Mouse (Mus musculus): Measurements from ENCODE around the gene Zfhx2. TPM values are rescaled to one million over a fixed set of nuclear protein-coding genes. Genes with fewer than 3 reads are reported as not detected.
A peak's percentile ranks its signal among the peaks of the same experiment; 100 is the strongest.

Gene Zfhx2
- polyA plus RNA-seq, 1 experiment from 2014 or later, result 25.9 TPM

DNA sequence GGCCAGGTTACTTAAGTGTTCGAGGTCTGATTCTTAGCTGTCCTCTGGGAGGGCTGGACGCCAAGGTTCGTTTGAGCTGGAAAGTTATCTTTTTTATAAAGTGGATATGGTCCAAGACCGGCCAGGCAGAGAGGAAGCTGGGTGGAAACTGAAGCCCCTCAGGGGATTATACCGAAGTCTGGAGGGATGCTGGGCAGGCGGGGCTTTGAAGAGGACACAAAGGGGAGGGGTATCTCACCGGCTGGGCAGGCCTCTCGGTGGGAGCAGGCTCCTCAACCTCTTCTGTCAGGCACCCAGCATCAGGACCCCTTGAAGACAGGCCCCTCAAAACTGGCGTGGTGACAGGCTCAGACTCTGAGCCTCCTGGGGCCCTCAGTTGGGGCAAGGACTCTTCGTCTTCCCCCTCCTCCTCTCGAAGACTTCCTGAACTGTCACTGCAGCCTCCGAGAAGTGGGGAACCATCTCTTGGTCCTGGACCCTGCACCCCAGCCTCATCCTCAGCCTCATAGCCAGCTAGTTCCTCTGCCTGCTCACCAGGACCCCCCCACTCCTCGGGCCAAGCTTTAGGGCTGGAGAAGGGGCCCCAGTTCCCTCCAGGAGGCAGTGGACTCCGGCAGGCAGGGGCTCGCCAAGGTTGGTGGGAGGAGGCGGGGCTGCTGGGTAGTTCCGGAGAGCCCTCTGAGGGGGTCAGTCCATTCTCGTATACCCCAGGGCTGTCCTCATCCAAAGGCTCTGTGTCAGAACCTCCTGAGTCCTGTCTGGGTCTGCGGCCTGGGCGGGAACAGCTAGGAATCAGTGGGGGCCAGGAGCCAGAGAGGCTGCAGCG lies 17.1 kb upstream of the Zfhx2 start:
- no peak for ATAC-seq
- Histone ChIP-seq H3K9ac (ENCODE audit: low read depth, low read length) (peak overlapping the region; percentile 50), H3K4me1 (ENCODE audit: control insufficient read depth, insufficient read depth, low read length) (peaks cover 78% of the 10 kb centered on the region), H3K27ac (ENCODE audit: low read length) (peak overlapping the region; percentile 88), H3K36me3 (ENCODE audit: control insufficient read depth, insufficient read depth, low read length) (peaks cover 7% of the 10 kb centered on the region), H3K4me2 (ENCODE audit: low read length) (peak overlapping the region; percentile 36), H3K4me3 (ENCODE audit: low read depth, low read length) (no peak overlapping the region), H3K9me3 (replicated peaks; ENCODE audit: control insufficient read depth, low read length, poor library complexity, severe bottlenecking) (no peaks in the 10 kb centered on the region), H3K27me3 (ENCODE audit: control insufficient read depth, insufficient read depth, low read depth, low read length) (no peaks in the 10 kb centered on the region)
- 6% methylated on average over 21 of the region's 21 CpGs for WGBS

DNA sequence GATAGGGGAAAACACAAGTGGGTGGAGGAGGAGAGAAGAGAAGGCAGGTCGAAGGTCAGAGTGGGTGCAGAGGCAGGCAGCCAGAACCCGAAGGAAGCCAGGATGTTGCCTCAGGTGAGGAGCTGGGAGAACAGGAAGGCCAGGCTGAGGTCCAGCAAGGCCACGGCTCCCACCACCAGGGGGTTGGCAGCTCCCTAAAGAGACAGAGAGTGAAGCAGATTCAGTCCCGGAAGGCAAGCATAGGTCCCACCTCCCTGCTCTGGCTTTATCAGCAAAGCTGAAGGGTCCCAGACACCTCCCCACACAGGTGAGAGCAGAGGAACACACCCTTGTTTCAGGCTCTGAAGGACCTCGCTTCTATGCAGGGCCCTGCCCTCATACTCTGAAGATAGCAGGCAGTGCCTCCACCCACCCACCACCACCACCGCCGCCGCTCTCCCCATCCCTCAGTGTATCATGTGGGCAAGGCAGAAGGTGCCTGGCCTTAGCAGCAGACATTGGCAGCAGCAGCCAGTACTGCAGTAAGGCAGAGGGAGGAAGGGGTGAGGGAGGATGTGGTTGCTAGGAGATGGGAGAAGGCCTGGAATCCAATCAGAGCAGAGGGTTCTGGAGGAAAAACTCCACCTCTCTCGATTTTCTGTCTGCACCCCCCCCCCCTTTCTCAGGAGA lies 16.2 kb upstream of the Zfhx2 start:
- H3K9me3 ChIP-seq (replicated peaks; ENCODE audit: control insufficient read depth, low read length, poor library complexity, severe bottlenecking), result no peaks in the 10 kb centered on the region
- H3K36me3 ChIP-seq (ENCODE audit: control insufficient read depth, insufficient read depth, low read length), result peaks cover 2% of the 10 kb centered on the region; the same call in 1 of the 2 replicates
- peaks cover 68% of the 10 kb centered on the region for H3K4me1 ChIP-seq (ENCODE audit: control insufficient read depth, insufficient read depth, low read length)
- 18% methylated on average over 9 of the region's 9 CpGs for WGBS
- H3K4me3 ChIP-seq (ENCODE audit: low read depth, low read length), result no peak overlapping the region
- no peaks in the 10 kb centered on the region for H3K27me3 ChIP-seq (ENCODE audit: control insufficient read depth, insufficient read depth, low read depth, low read length)
- peak overlapping the region; percentile 53 for H3K9ac ChIP-seq (ENCODE audit: low read depth, low read length)
- H3K4me2 ChIP-seq (ENCODE audit: low read length), result peak overlapping the region; percentile 43
- peak overlapping the region; percentile 88 for H3K27ac ChIP-seq (ENCODE audit: low read length)
- ATAC-seq, result peak; percentile 84

DNA sequence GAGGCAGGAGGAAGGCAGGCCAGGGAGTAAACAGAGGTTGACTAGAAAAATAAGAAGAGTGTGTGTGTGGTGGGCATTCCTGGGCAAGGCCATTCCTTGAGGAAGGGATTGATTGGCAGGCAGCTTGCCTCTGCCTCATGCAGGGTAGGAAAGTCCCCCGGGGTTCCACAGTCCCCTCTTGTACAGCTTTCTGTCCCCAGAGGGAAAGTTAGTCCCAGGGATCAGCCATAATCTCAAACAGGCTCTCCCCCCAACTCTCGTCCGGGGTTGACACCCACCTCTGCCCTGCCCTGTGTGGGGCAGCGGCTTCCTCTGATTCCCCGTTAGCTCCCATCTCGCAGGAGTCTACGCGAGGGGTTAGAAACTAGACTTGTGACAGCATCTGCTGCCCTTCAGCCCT lies 14.9 kb upstream of the Zfhx2 start:
- Histone ChIP-seq H3K9me3 (replicated peaks; ENCODE audit: control insufficient read depth, low read length, poor library complexity, severe bottlenecking) (no peaks in the 10 kb centered on the region), H3K4me1 (ENCODE audit: control insufficient read depth, insufficient read depth, low read length) (peaks cover 57% of the 10 kb centered on the region), H3K9ac (ENCODE audit: low read depth, low read length) (no peak overlapping the region), H3K27ac (ENCODE audit: low read length) (peak overlapping the region; percentile 51), H3K27me3 (ENCODE audit: control insufficient read depth, insufficient read depth, low read depth, low read length) (no peaks in the 10 kb centered on the region), H3K4me3 (ENCODE audit: low read depth, low read length) (no peak overlapping the region), H3K4me2 (ENCODE audit: low read length) (no peak overlapping the region), H3K36me3 (ENCODE audit: control insufficient read depth, insufficient read depth, low read length) (no peaks in the 10 kb centered on the region)
- WGBS, result 62% methylated on average over 8 of the region's 8 CpGs
- no peak for ATAC-seq

DNA sequence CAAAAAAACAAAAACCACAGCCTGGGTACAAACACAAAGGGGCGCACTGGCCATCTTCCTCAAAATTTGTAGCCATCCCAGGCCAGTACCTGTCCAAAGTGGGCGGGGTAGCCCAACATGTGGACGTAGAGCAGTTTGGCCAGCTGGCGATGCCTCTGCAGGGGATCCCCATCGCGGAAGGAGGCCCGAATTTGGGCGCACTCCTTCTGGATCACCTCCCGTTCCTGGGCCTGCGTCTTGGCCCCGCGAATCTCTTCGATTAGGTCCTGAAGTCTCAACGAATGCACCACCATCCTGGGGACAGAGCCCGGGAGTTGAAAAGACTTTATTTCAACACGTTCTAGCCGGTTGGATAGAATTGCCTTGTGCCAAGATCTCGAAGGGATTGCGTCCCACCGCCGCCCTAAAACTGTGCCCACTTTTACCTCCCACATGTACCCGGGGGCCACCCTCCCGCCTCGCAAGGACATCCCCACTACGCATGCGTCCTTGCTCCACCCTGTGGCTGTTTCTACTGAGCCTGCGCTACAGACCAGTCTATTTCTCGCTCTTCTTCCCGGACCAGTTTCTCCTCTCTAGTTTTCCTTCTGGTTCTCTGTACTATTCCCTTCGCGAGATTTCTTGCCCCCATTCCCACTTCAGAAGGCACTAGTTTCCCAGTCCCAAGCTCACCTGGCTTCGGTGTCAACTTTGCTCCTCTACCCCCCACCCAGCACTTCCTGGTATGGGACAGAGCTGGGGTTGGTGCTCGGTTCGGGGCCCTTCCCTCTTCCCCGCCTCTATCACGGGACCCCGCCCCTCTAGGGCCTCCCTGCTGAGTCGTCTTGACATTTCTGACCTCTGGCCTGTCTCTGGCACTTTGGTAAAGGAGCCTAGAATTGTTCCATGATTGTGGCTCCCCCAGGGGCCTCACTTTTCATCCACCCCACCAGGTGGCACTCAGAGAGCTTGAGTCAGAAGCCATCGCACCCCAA lies 14.0 kb upstream of the Zfhx2 start, which contains the start of gene Ap1g2:
Gene Ap1g2 (minus strand): TSS at position 758 of the 974 bp plus-strand sequence.
- peak within 1 kb of the TSS; percentile 82 for H3K4me2 ChIP-seq (ENCODE audit: low read length)
- no peaks in the 10 kb centered on the region for H3K27me3 ChIP-seq (ENCODE audit: control insufficient read depth, insufficient read depth, low read depth, low read length)
- WGBS, result 1% methylated on average over 39 of the region's 39 CpGs
- ATAC-seq, result peak; percentile 57
- peaks cover 48% of the 10 kb centered on the region for H3K4me1 ChIP-seq (ENCODE audit: control insufficient read depth, insufficient read depth, low read length)
- no peaks in the 10 kb centered on the region for H3K36me3 ChIP-seq (ENCODE audit: control insufficient read depth, insufficient read depth, low read length)
- H3K27ac ChIP-seq (ENCODE audit: low read length), result peak within 1 kb of the TSS; percentile 86
- peak within 1 kb of the TSS; percentile 39 for H3K4me3 ChIP-seq (ENCODE audit: low read depth, low read length)
- peak within 1 kb of the TSS; percentile 75 for H3K9ac ChIP-seq (ENCODE audit: low read depth, low read length)
- H3K9me3 ChIP-seq (replicated peaks; ENCODE audit: control insufficient read depth, low read length, poor library complexity, severe bottlenecking), result no peaks in the 10 kb centered on the region

DNA sequence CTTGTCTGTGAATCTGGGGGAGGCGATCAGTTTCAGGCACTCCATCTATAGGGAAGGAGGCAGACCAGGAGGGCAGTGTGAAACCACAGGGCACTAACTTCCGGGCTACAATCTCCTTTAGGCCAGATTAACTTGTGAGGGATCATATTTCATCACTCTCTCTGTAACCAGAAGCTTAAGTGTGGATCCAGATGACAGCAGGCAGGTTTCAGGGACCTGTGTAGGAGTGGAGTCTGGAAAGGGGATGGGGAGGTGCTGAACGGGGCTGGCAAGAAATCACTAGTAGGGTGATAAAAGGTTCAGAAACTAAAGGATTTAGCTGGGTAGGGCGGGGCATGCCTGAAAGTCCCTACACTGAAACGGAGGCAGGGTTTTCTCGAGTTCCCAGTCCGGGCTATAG lies 13.3 kb upstream of the Zfhx2 start:
- peak overlapping the region; percentile 86 for H3K27ac ChIP-seq (ENCODE audit: low read length)
- H3K36me3 ChIP-seq (ENCODE audit: control insufficient read depth, insufficient read depth, low read length), result no peaks in the 10 kb centered on the region
- H3K4me3 ChIP-seq (ENCODE audit: low read depth, low read length), result peak overlapping the region; percentile 39
- H3K9me3 ChIP-seq (replicated peaks; ENCODE audit: control insufficient read depth, low read length, poor library complexity, severe bottlenecking), result no peaks in the 10 kb centered on the region
- H3K4me2 ChIP-seq (ENCODE audit: low read length), result peak overlapping the region; percentile 82
- WGBS, result 4% methylated on average over 7 of the region's 7 CpGs
- no peak for ATAC-seq
- peak overlapping the region; percentile 75 for H3K9ac ChIP-seq (ENCODE audit: low read depth, low read length)
- peaks cover 45% of the 10 kb centered on the region for H3K4me1 ChIP-seq (ENCODE audit: control insufficient read depth, insufficient read depth, low read length)
- H3K27me3 ChIP-seq (ENCODE audit: control insufficient read depth, insufficient read depth, low read depth, low read length), result no peaks in the 10 kb centered on the region

DNA sequence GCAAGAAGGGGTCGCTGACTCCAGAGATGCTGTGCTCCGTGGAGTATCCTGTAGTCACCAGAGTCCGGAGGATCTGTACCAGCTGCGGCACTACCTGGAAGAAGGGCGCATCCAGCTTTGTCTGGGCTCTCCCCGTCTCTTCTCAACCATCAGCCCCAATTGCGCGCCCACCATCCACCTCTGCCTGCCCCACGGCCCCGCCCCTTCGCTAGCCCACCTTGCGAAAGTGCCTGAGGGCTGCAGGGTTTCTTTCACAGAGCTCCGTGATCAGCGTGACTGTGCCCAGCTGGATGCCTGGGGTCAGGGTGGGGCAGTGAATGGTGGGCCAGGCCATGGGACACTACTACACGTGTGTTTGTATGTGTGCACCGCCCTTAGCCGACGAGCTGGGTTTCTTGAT lies 12.2 kb upstream of the Zfhx2 start:
- no peak for ATAC-seq
- Histone ChIP-seq H3K9me3 (replicated peaks; ENCODE audit: control insufficient read depth, low read length, poor library complexity, severe bottlenecking) (no peaks in the 10 kb centered on the region), H3K27me3 (ENCODE audit: control insufficient read depth, insufficient read depth, low read depth, low read length) (no peaks in the 10 kb centered on the region), H3K4me2 (ENCODE audit: low read length) (no peak overlapping the region), H3K4me1 (ENCODE audit: control insufficient read depth, insufficient read depth, low read length) (peaks cover 35% of the 10 kb centered on the region), H3K4me3 (ENCODE audit: low read depth, low read length) (no peak overlapping the region), H3K9ac (ENCODE audit: low read depth, low read length) (no peak overlapping the region), H3K27ac (ENCODE audit: low read length) (no peak overlapping the region), H3K36me3 (ENCODE audit: control insufficient read depth, insufficient read depth, low read length) (no peaks in the 10 kb centered on the region)
- 87% methylated on average over 18 of the region's 18 CpGs for WGBS

DNA sequence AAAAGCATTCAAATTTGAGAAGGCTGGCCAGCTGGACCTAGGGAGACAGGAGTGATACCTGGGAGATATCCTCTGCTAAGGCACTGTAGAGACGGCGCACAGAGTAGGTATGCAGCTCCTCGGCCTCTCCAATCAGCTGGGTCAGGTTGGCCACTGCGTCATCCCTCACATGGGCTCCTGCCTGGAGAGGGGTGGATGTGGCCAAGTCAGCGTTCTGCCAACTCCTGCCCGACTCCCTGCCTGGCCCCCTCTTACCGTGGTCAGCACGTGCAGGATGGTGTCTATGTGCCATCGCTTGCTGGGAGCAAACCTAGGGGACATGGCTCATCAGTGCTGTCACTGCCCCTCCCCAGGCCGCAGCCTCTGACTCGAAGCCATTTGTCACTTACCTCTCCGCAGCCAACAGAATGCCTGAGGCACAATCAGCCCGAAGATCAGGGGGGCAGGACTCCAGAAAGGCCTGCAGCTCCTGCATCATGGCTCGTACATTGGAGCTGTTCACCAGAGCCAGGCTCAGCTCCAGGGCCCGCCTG lies 10.2 kb upstream of the Zfhx2 start:
- Histone ChIP-seq H3K27ac (ENCODE audit: low read length) (no peak overlapping the region), H3K27me3 (ENCODE audit: control insufficient read depth, insufficient read depth, low read depth, low read length) (no peaks in the 10 kb centered on the region), H3K9me3 (replicated peaks; ENCODE audit: control insufficient read depth, low read length, poor library complexity, severe bottlenecking) (no peaks in the 10 kb centered on the region), H3K9ac (ENCODE audit: low read depth, low read length) (no peak overlapping the region), H3K36me3 (ENCODE audit: control insufficient read depth, insufficient read depth, low read length) (peaks cover 3% of the 10 kb centered on the region; the same call in 1 of the 2 replicates), H3K4me3 (ENCODE audit: low read depth, low read length) (no peak overlapping the region), H3K4me1 (ENCODE audit: control insufficient read depth, insufficient read depth, low read length) (peaks cover 17% of the 10 kb centered on the region), H3K4me2 (ENCODE audit: low read length) (no peak overlapping the region)
- no peak for ATAC-seq
- WGBS, result 87% methylated on average over 15 of the region's 15 CpGs

DNA sequence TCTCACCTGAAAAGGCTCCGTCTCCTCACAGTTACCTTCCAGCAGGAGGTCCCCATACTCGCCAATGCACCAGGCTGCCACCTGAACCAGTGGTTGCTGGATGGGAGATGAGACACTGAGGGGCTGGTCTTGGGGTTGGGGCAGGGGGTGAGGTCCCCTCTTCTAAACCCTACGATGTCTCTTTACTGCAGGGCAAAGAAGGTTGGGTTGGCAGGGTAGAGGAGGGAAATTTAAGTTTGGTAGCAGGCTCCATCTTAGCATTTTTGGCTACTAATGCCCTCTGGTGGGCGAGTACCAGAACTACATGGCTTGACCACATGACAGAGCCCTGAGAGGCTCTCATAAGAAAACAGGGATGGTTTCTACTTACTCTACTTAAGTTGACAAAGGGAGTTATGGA lies 9.5 kb upstream of the Zfhx2 start:
- H3K4me2 ChIP-seq (ENCODE audit: low read length), result no peak overlapping the region
- no peaks in the 10 kb centered on the region for H3K27me3 ChIP-seq (ENCODE audit: control insufficient read depth, insufficient read depth, low read depth, low read length)
- H3K36me3 ChIP-seq (ENCODE audit: control insufficient read depth, insufficient read depth, low read length), result peaks cover 3% of the 10 kb centered on the region; the same call in 1 of the 2 replicates
- WGBS, result 45% methylated on average over 4 of the region's 4 CpGs
- H3K9ac ChIP-seq (ENCODE audit: low read depth, low read length), result no peak overlapping the region
- ATAC-seq, result no peak
- peaks cover 19% of the 10 kb centered on the region for H3K4me1 ChIP-seq (ENCODE audit: control insufficient read depth, insufficient read depth, low read length)
- no peaks in the 10 kb centered on the region for H3K9me3 ChIP-seq (replicated peaks; ENCODE audit: control insufficient read depth, low read length, poor library complexity, severe bottlenecking)
- H3K27ac ChIP-seq (ENCODE audit: low read length), result no peak overlapping the region
- no peak overlapping the region for H3K4me3 ChIP-seq (ENCODE audit: low read depth, low read length)
